Mouse (Mus musculus): ENCODE measurements around the gene Hk1. TPM values are rescaled to one million over a fixed set of nuclear protein-coding genes. Genes with fewer than 3 reads are reported as not detected.

Gene Hk1
- 39.5 and 46.8 TPM in 2 replicates for polyA plus RNA-seq (2015; fragmentation: Nextera tagmentation; extraction: Ambion mirVana)

DNA sequence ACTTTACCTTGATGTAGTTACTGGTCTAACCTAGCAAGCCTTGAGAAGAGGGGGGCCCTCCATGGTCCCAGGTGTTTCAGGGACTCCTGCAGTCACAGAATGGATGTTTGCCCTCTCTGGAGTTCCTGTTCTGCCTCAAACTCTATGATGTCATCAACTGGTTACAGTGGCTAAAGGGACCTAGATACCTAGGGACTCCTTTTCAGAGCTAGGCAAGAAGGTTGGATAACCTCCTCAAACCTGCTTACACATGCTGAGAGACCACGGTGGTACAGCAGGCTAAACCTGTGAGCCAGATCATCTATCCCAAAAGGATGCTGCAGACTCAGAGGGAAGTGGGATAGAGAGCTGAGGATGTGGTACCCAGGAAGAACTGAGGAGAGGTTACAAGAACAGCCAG is at the start of gene Hk1:
Gene Hk1, minus strand, starts transcription at position 101 of the 400 bp plus-strand sequence.
- no peaks in the 10 kb centered on the region for H3K4me1 ChIP-seq
- H3K4me3 ChIP-seq: no peak within 1 kb of the TSS
- WGBS: 86% methylated on average over 1 of the region's 1 CpGs
- H3K9ac ChIP-seq: no peak within 1 kb of the TSS
- no peak within 1 kb of the TSS for H3K4me2 ChIP-seq
- H3K27ac ChIP-seq: no peak within 1 kb of the TSS
- no peaks in the 10 kb centered on the region; the same call in 1 of the 2 replicates for H3K27me3 ChIP-seq
- H3K36me3 ChIP-seq (ENCODE audit: poor library complexity, severe bottlenecking): no peaks in the 10 kb centered on the region
- no peaks in the 10 kb centered on the region for H3K9me3 ChIP-seq (replicated peaks)
- no peak for ATAC-seq

DNA sequence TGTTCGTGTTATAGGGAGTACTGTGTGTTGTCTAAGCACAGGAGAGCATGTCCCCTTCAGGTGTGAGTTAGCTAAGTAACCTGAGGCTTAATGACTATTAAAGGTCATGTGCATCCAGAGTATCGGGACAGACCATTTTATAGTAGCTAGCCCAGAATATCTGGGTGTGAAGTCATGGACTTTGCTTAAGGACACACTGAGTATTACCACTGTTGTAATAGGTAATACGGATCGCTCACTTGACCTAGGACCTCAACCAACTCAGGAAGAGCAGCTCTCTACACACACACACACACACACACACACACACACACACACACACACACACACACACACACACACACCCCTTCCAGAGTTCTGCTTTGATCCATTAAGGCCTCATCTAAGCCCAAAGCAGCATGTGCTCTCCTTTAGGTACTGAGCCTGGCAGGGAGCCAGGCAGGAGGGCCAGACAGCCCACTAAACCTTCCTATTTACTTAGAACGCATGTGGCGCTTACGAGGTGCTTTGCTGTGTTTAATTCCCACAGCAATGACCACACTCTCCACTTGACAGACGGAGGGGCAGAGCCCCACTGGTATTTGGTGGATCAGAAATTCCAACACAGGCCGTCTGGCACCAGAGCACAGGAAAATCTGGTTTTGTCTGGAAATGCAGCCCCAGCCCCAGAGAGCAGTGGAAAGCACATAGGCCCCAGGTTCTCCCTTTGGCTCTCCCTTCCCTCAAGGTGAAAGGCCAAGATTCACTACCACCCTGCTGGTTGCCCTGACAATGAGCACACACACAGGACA is 45.6 kb upstream of the Hk1 start:
- ATAC-seq: no peak
- Histone ChIP-seq H3K36me3 (ENCODE audit: poor library complexity, severe bottlenecking) (peaks cover 25% of the 10 kb centered on the region), H3K9me3 (replicated peaks) (no peaks in the 10 kb centered on the region), H3K9ac (no peak overlapping the region), H3K4me3 (no peak overlapping the region), H3K4me2 (no peak overlapping the region), H3K4me1 (no peaks in the 10 kb centered on the region), H3K27ac (no peak overlapping the region), H3K27me3 (no peaks in the 10 kb centered on the region)
- WGBS: 48% methylated on average over 8 of the region's 9 CpGs

DNA sequence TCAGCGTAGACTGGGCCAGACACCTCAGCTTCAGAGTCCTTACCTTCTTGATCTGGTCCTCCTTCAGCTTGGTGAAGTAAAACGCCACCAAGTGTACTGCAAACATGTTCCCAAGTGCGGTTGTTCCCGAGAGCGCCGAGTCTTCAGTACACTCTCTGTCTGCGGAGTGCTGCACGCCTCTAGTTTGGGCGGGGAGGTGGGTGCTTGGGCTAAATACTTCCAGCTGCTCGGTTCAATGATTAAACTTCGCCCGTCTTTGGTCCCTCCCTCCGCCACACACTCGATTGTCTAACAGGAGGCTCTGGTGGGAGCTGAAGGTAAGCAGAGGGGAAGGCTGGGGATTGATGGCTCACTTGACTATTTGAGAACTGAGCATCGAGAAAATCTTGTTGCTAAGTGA is 42.5 kb upstream of the Hk1 start, which contains the start of gene Hkdc1:
Gene Hkdc1, minus strand, starts transcription at position 237 of the 400 bp plus-strand sequence.
- Histone ChIP-seq H3K27ac (no peak within 1 kb of the TSS), H3K36me3 (ENCODE audit: poor library complexity, severe bottlenecking) (no peaks in the 10 kb centered on the region), H3K4me1 (0 out of 2 replicates have a peak, but pooled peaks cover 4% of the 10 kb centered on the region), H3K4me3 (no peak within 1 kb of the TSS), H3K4me2 (no peak within 1 kb of the TSS), H3K9me3 (replicated peaks) (no peaks in the 10 kb centered on the region), H3K27me3 (no peaks in the 10 kb centered on the region), H3K9ac (no peak within 1 kb of the TSS)
- ATAC-seq: no peak
- WGBS: 58% methylated on average over 15 of the region's 15 CpGs

DNA sequence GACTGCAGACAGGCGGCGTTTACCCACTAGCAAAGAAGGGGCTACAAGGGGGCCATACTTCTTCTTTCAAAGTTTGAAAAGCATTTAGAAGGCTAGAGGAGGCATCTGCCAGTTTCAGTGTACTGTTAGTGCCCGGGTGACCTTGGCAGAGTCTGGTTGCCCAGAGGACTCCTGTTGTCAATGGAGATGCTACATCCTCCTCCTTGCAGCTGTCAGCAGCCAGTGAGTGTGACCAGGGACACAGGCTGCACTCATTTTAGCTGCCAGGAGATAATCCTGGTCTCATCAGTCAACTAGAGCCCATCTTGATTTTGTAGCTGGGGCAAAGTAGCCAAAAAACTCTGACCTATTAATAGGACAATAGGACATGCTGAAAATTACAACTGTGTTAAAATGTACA is 41.4 kb upstream of the Hk1 start:
- no peak overlapping the region for H3K27ac ChIP-seq
- 89% methylated on average over 3 of the region's 3 CpGs for WGBS

GRCm38 (mm10) chr10:62420399-62420798 is 40.7 kb upstream of the Hk1 start:
- no peak for ATAC-seq
- no peaks in the 10 kb centered on the region for H3K9me3 ChIP-seq (replicated peaks)
- no peak overlapping the region for H3K4me3 ChIP-seq
- WGBS: 79% methylated on average over 6 of the region's 6 CpGs
- H3K4me1 ChIP-seq: 0 out of 2 replicates have a peak, but pooled peaks cover 4% of the 10 kb centered on the region
- no peak overlapping the region for H3K4me2 ChIP-seq
- H3K27ac ChIP-seq: no peak overlapping the region
- no peaks in the 10 kb centered on the region for H3K27me3 ChIP-seq
- H3K36me3 ChIP-seq (ENCODE audit: poor library complexity, severe bottlenecking): no peaks in the 10 kb centered on the region
- no peak overlapping the region for H3K9ac ChIP-seq

More for the DNA sequence above, 41.4 kb upstream of the Hk1 start:
- Histone ChIP-seq H3K4me1 (0 out of 2 replicates have a peak, but pooled peaks cover 4% of the 10 kb centered on the region), H3K4me3 (no peak overlapping the region), H3K4me2 (no peak overlapping the region), H3K27me3 (no peaks in the 10 kb centered on the region), H3K9me3 (replicated peaks) (no peaks in the 10 kb centered on the region), H3K36me3 (ENCODE audit: poor library complexity, severe bottlenecking) (no peaks in the 10 kb centered on the region), H3K9ac (no peak overlapping the region)
- ATAC-seq: no peak

DNA sequence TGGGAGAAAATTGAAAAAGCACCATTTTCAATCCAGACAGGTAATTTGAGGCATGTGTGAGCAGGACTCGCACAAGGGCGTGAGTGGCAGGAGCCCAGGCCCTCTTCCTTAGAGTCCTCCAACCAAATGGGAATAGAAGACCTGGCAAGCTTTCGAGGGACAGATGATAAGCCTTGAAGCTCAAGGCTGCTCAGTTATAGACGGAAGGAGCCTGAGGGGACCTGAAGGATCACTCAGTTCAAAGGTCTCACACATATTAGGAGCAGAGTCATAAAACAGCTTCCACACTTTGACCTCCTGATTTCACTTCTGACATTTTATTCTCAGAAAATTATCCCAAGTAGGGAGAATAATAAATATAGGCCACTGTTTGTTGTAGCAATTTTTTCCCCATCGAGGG is 39.7 kb upstream of the Hk1 start:
- H3K27me3 ChIP-seq: no peaks in the 10 kb centered on the region
- no peak overlapping the region for H3K4me2 ChIP-seq
- H3K27ac ChIP-seq: no peak overlapping the region
- no peak for ATAC-seq
- H3K36me3 ChIP-seq (ENCODE audit: poor library complexity, severe bottlenecking): no peaks in the 10 kb centered on the region
- WGBS: 89% methylated on average over 5 of the region's 5 CpGs
- H3K9me3 ChIP-seq (replicated peaks): no peaks in the 10 kb centered on the region
- 0 out of 2 replicates have a peak, but pooled peaks cover 4% of the 10 kb centered on the region for H3K4me1 ChIP-seq
- H3K4me3 ChIP-seq: no peak overlapping the region
- H3K9ac ChIP-seq: no peak overlapping the region

- Histone ChIP-seq H3K36me3 (ENCODE audit: poor library complexity, severe bottlenecking) (no peaks in the 10 kb centered on the region), H3K4me1 (0 out of 2 replicates have a peak, but pooled peaks cover 4% of the 10 kb centered on the region), H3K4me2 (no peak overlapping the region), H3K27me3 (no peaks in the 10 kb centered on the region), H3K9me3 (replicated peaks) (no peaks in the 10 kb centered on the region), H3K9ac (no peak overlapping the region), H3K27ac (no peak overlapping the region), H3K4me3 (no peak overlapping the region)
- ATAC-seq: no peak
- 47% methylated on average over 7 of the region's 7 CpGs for WGBS
Measured at GRCm38 (mm10) chr10:62418831-62419356, 39.2 kb upstream of the Hk1 start.

DNA sequence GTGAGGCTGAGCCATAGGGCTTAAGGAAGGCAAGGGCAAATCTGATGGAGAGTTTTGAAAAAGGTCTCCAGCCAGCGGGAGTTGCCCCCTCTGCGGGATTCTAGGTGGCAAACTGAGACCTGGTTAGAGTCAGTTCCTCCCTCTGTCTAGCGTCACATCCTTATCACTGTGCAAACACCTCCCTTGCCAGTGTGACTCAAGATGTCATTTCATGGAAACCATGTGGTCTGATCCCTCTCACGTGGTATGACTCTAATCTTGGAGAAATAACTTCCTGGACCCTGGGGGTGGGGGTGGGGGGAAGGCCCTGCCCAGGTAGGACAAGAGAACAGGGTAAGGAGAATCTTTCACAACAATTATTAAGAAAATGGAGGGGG is 33.9 kb upstream of the Hk1 start:
- Histone ChIP-seq H3K4me3 (no peak overlapping the region), H3K27ac (no peak overlapping the region), H3K4me1 (no peaks in the 10 kb centered on the region), H3K9me3 (replicated peaks) (no peaks in the 10 kb centered on the region), H3K36me3 (ENCODE audit: poor library complexity, severe bottlenecking) (no peaks in the 10 kb centered on the region), H3K4me2 (no peak overlapping the region), H3K27me3 (no peaks in the 10 kb centered on the region), H3K9ac (no peak overlapping the region)
- no peak for ATAC-seq
- WGBS: 53% methylated on average over 4 of the region's 4 CpGs

GRCm38 (mm10) chr10:62412906-62413605 is 33.3 kb upstream of the Hk1 start:
- no peak overlapping the region for H3K9ac ChIP-seq
- no peak overlapping the region for H3K27ac ChIP-seq
- WGBS: 43% methylated on average over 6 of the region's 8 CpGs
- no peak for ATAC-seq
- no peak overlapping the region for H3K4me2 ChIP-seq
- H3K4me3 ChIP-seq: no peak overlapping the region
- H3K36me3 ChIP-seq (ENCODE audit: poor library complexity, severe bottlenecking): no peaks in the 10 kb centered on the region
- H3K9me3 ChIP-seq (replicated peaks): no peaks in the 10 kb centered on the region
- H3K27me3 ChIP-seq: no peaks in the 10 kb centered on the region
- no peaks in the 10 kb centered on the region for H3K4me1 ChIP-seq

DNA sequence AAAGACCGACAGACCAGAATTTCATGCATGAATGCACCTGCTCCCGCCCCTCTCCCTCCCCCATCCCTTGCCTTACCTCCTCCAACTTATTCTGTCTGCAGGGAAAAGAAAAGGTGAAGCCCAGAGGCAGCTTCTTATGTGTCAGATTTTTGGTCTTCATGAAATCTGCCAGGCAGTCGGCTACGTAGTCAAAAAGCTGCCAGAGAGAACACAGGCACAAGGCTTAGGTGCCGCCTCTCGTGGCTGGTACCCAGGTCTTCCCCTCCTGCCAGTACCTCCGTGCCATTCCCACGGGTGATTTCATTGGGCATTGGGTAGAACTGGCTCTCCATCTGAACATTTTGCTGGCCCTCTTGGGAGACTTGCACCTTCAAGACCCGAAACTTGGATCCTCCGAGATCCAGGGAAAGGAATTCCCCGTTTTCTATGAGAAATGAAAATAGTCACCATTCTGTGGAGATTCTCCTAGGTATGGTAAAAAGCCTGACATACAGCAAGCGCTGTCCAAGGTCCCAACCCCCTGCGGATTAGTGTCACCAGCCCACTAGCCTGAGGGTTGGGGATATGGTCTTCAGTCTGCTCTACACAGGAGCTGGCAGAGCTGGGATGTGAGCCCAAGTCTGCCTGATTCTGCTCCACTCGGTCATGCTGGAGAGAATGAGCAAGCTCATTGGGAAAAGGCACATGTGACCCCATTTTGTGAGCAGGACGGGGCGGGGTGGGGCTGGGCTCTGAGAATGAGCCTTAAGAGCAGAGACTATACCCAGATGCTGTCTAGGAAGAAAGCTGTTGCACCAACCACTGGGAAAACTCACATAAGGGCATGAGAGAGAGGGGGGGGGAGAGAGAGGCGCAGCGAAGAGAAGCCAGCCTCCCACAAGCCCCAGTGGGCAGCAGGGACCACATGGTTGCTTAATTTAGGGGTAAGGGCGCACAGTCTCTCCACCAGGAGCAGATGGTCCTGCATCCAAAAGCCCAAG is 32.0 kb upstream of the Hk1 start:
- ATAC-seq: no peak
- 68% methylated on average over 19 of the region's 19 CpGs for WGBS
- no peaks in the 10 kb centered on the region for H3K27me3 ChIP-seq
- no peak overlapping the region for H3K9ac ChIP-seq
- H3K27ac ChIP-seq: no peak overlapping the region
- H3K9me3 ChIP-seq (replicated peaks): no peaks in the 10 kb centered on the region
- H3K4me1 ChIP-seq: no peaks in the 10 kb centered on the region
- H3K36me3 ChIP-seq (ENCODE audit: poor library complexity, severe bottlenecking): no peaks in the 10 kb centered on the region
- no peak overlapping the region for H3K4me3 ChIP-seq
- no peak overlapping the region for H3K4me2 ChIP-seq

DNA sequence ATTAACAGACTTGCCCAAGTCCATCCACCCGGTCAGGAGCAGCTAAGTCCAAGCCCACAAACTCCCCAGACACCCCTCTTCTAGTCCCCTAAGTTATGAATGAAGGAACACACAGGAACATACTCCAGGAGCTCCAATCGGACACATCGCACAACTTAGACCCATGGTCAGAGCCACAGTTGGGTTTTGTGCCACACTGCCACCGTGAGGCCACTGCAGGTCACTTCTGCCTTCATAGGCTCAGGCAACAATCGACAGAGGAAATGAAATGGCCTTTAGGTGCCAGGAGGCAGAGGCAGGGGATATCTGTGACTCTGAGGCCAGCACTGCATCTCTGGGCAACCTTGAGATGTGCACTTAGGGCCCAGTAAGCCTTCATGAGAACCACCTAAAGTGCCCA is 31.2 kb upstream of the Hk1 start:
- 6% methylated on average over 5 of the region's 5 CpGs for WGBS
- H3K9me3 ChIP-seq (replicated peaks): no peaks in the 10 kb centered on the region
- ATAC-seq: peak; percentile 59; the same call in 1 of the 2 replicates

More for the DNA sequence above, 31.2 kb upstream of the Hk1 start:
- Histone ChIP-seq H3K4me2 (no peak overlapping the region), H3K4me3 (no peak overlapping the region), H3K36me3 (ENCODE audit: poor library complexity, severe bottlenecking) (no peaks in the 10 kb centered on the region), H3K27ac (no peak overlapping the region), H3K9ac (no peak overlapping the region), H3K4me1 (no peaks in the 10 kb centered on the region), H3K27me3 (no peaks in the 10 kb centered on the region)

All from forebrain, embryonic 13.5 days (tissue).